Mouse (Mus musculus) frontal cortex, postnatal 36 days (tissue): ENCODE measurements at regions not wholly inside any gene's neighbourhood (a gene's known extent, or its start where the extent isn't known, plus 50 kb on each side); places are given as distances from the start of the nearest gene placed in this dataset.
"Not testable (repeated sequence)": the region's sequence is repeated elsewhere in the genome, so short reads cannot be mapped to it uniquely, and the experiment has no call there.

Source experiments
- DNase-seq, 2 experiments: peaks; one replicate each; pipeline ENCODE4 v3.0.0; 2022; ENCODE audit warnings: low spot score in 2 of 2

DNA sequence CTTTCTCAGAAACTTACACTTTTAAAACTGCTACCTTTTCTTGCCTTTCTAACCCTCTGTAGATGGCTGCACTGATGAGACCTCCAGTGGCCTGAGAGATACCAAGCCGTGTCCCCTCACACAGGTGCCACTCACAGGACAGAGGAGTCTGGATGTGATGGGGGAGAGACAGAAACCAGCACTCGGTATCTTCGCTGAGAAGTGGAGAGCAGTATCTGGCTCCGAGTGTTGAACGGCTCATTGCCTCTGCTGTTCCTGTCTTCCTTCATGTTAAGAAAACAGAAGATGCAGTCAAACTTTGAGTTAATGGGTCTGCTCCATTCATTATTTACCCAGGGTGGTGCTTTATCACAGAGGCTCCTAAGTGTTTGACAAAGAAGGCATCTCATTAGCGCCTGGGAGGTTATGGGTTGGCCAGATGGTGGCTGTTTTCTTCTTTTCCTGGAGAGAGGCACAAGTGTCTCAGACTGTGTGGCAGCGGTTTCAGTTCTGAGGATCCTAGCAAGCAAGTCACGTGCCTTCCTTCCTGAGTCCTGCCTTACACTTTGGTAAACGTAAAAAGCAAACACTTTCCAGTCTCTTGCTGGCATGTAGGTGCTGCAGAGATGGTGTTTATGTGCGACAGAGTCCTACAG is 248.6 kb downstream of the Sec16b start:
- DNase-seq, result no peak

DNA sequence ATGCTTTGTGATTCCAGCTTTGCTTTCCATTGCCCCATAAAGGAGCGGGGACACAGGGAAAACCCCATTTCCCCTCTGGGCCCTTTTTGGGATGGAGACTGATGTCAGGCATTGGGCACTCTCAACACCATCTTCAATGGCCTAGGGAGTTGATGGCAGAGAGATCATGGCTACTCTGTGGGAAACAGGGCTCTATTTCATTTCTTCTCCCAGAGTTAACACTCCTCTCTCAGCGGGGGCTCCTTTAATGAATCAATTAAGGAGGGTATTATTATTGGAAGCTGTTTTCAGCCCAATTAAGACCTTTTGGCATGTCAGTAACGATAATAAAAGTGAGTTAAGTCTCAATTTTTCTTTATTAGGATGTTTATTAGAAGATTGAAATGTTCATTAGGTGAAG is 250.4 kb downstream of the Sec16b start:
- no peak for DNase-seq

DNA sequence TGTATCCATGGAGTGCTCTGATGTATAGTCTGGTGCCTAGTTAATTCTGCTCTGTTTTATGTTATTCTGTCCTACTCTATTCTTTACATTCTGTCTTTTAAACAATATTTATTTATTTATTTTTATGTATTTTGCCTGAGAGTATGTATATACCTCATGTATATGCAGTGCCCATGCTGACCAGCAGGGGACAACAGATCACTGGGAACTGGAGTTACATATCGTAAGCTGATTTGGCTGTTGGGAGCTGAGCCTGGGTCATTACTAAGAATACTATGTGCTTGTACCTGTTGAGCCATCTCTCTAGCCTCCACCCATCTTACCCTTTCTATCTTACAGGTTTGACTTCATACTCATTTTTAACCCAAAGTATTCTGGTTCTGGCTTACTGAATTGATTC is 251.8 kb downstream of the Sec16b start:
- DNase-seq, result no peak

DNA sequence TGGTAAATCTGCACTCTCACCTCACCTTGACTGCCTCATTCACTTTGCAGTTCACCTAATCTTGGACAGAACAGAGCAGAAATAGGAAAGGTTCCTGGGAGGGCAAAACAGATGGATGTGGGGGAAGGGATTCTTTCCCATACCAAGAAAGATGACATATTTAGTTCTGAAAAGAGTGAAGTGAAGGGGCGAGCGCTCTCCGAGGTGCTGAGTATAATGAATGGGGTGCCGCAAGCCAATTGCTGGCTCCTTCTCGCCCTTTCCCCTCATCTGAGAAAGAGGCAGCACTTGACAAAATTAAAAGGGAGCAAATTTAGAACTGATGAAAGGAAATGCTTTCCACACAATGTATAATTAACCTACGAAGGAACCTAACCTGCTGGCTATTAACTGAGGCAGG is 261.7 kb downstream of the Sec16b start:
- no peak for DNase-seq

DNA sequence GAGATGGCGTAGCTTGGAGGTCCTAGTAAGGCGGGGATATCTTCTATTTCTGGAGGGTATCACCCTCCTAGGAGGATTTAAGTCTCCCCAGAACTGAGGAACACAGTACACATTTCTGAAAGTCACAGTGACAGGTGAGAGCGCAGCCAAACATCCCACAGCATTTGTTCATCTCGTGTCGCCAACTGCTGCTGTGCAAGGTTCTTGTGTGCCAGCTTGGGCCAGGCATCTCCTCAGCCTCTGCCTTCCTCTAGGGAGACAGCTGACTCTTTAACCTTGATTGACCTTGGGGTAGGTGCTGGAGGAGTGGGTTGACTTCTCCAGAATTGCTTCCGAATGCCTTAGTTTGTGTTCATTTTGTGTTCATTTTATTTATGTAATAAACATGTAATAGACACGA is 291.2 kb downstream of the Sec16b start:
- DNase-seq, result no peak

DNA sequence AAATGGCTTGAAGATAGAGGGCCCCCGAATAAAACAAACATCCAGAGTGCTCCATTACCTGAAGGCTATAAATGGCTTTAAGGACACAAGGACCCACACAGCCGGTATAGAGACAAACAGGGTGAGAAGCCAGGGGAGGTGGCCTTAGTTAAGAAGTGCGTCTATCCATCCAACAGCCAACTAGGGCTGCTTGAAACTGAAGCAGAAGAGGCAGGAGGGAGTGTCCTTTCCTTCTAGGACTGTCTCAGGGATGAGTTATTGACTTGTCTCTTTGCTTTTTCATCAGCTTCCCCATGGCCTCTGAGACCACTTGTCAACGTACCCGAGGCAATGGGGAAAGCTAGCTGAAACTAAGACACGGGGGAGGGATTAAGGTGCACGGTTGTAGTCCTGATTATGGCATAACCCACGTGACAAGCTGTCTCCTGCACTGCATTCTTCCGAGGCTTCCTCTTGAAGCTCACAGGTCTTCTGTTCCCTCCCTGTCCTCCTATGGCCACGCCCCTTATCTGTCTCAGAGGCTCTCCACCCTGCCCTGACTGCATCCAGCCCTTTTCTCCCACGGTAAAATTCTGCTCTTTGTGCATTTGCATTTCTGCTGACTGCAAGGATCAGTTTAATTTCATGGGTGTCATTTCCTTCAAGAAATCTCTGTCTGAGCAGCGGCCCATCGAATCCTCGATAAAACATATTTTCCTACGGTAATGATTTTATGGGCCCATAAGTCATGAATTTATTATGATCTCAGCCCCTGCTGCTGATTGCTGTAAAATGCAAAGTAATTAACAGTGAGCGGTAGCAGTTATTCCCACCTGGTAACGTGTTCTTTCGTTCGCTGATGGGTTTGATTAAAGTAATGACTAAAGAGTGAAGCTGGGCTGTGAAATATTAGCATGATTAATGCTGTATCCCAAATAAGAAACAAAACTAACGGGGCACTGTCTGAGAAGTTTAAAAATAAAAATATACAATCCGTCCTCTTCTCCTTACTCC is 292.3 kb downstream of the Sec16b start:
- no peak for DNase-seq

DNA sequence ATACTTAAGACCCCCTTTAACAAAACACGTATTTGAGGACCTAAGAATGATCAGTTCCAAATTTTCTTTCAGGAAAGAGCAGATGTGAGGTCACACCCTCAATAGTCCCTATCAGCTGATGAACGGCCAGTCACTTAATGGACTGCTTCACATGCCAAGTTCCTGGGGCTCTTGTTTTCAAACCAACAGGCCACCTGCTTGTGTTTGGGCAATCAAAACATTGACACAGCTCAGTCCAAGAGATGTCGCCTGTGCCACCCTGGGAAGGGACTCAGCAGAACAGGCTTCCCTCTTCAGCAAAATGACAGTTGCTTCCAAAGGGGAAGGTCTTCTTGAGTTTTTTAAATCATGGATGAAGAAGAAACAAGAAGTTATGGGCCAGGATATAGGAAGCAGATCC is 294.6 kb downstream of the Sec16b start:
- DNase-seq, result no peak

DNA sequence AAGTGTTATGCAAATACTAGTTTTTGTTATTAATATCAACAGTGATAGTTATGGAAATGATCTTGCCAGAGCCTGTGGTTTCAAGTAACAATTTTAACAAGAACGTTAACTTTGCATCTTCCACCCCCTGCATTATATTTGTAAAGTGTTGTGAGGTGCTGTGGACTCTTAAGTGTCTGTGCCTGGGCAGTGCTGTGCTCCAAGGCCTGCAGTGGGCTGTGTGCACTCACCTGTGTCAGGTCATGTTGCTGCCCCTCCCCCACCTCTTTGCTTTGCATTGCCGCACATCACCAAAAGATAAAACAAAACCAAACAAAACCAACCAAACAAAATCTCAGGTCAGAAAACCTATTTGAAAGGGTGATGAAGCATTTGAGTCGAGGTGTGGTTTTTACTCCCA is 297.7 kb downstream of the Sec16b start:
- DNase-seq, result no peak

DNA sequence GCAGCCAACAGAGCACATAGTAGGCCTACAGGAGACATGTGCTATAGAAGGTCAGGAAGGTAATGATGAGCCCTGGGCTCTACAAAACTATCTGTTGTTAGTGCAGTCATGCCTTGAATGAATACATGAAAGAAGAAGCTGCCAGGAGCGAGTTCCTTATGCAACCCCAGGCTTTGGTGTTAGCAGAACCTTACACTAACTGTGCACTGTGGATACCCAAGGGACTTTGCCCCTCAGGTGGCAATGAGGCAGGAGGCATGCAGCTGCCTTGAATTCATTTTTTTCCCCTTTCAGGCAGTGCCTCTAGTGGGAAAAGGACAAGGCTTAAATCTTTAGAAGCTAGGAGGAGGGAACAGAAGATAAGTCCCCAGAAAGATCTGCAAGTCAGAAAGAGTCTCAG is 299.8 kb downstream of the Sec16b start:
- DNase-seq, result no peak

DNA sequence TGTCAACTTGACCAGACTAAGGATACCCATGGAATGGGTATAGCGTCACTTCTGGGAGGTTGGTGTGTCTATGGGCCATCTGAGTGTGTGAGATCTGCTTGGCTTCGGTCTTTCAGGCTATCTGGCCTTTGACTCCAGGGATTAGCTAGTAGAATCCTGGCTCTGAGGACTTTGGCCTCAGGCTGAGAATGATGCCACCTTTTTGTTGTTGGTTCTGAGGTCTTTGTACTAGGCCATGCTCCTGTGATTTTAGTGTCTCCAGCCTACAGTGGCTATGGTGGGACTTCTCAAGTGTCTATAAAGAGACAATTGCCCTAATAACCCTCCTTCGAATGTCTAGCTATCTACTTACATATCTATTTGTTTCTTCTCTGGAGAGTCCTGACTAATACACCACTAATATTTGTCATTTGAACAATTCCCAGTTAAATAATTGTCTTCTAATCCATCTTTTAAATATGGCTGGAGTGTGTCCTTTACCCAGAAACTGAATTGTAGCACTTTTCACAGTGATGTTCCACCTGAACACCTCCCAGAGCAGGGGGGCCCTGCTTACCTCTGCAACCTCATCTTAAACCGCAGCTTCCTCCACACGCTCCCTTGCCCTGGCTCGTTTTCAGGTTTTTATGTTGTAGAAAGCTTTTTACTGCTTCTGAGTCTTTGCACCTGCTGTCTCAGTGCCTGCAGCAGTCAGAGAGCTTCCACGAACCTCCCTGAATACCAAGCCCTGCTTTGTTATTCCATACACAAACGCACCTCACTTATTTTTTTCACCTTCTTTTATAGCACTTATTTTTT is 303.3 kb downstream of the Sec16b start:
- DNase-seq, result no peak

DNA sequence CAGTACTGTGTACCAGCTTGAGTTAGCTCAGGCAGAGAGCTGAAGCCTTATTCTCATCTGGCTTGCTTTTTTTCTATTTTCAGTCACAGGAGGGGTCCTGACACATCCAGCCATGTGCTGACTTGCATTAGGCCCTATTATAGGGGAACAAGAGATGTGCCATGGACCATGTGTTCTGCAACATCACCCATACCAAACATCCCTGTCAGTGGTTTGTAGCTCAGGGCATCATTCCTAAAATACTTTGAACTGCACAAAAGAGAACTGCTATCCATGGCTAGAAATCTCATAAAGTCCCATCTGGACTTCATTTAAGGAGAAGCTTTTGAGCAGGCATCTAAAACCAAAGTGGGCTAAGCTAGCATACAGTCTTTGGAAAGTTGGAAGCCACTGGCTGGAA is 304.1 kb downstream of the Sec16b start:
- no peak for DNase-seq

DNA sequence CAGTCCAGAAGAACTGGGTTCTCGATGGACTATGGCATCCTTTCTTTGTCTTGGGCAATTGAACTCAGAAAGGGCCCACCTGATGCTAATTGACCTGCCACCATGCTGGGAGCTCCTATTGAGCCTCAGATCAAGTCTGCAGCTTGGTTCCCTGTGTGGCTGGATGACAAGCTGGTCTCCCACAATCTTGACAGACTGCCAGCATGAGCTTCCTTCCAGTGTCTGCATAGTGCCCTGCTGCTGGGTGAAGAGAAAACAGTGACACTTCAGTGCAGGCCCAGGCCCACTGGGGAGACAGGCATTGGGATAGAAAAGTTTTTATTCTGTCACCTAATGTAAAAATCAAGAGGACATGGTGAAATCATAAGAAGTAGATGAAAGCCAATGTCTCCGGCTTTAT is 321.4 kb downstream of the Sec16b start:
- DNase-seq, result no peak

DNA sequence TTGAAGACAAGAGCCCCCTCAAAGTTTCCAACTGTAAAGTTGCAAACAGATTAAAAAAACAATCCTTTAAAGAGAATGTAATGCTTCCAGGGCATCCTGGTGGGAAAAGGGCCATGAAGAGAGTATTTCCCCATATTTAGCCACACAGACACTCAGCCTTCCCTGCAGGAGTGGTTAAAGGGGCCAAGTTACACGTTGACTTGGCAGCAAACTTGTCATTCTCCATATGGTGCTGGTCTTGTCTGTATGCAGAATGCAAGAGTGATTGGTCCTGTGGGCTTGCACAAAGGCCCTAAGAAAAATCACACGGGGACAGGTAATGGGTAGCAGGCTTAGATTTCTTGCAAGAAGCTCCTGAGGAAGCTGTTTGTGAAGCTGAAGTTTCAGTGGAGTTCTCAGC is 325.0 kb downstream of the Sec16b start:
- no peak for DNase-seq

DNA sequence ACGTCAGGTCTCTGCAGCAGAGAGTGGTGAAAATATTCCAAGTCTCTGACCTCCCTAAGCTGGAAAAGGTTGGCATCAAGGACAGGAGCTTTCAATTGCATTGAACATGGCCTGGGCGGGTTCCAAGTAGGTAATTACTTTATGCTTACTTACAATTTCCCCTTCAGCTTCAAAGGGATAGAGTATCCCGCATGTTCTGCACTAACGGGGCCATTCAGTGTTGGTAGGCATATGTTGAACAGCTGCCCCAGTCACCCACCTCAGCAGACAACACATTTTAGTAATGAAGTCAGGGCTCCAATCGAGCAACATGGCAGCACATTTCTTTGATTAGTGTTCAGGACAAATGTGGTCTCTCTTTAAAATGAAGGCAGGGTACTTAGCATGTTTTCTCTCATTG is 366.2 kb downstream of the Sec16b start:
- no peak for DNase-seq

DNA sequence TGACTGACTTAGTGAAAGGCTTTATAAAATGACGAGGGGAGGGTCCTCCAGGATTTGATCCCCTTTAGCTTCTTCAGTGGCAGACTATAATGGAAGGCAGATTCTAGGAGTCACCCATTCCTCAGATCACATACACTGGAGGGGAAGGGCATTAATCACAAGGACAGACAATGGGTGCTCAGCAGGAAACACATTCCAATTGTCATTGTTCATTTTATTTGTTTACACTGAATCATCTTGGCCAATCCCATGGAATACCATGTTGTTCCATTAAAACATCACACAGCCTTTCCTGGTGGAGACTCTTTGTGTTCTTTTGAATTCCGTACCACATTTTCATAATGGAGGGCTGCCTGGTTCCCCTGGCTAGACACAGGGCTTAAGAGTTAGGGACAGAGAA is 368.5 kb downstream of the Sec16b start:
- DNase-seq, result no peak

DNA sequence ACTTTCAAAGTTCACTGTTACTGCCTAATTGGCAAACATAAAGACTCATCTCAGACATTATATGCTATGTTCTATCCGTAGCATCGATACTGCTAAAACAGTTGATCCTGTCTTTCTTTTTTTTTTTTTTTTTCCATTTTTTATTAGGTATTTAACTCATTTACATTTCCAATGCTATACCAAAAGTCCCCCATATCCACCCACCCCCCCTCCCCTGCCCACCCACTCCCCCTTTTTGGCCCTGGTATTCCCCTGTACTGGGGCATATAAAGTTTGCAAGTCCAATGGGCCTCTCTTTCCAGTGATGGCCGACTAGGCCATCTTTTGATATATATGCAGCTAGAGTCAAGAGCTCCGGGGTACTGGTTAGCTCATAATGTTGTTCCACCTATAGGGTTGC is 370.6 kb downstream of the Sec16b start:
- not testable (repeated sequence) for DNase-seq

DNA sequence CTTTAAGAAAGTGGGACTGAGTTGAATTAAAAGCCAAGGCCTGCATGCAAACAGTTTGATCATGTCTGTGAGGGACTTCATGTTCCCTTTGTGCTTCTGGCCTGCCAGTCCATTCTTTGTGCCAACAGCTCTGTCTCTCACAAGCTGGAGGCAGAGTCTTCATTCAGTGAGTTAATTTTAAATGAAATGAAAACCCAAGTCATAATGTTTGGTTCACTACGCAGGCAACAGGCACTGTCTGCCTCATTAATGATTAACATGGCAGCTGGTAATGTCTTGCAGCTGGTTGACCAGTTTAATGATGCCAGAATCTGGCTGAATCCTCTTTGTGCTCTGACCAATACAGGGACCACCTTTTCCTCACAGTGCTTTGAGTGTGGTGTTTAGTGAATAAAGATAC is 380.6 kb downstream of the Sec16b start:
- DNase-seq, result no peak

DNA sequence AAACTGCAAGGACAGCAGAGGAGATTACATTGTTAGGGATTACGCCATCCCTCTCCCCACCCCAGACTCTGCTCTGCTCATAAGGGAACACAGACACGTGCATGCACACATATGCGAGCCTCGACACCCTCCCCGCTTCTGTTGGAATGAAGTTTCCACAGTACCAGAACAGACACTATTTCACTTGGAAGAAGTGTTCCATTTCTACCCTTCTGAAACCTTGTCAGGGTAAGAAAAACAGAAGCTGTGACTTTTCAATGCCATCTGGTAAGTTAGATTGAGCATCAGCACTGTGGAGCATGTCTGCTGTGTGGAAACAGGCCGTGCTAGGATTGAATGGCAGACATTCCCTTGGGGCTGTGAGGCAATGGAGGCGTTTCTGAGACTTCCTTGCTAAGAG is 382.0 kb downstream of the Sec16b start:
- peak in 1 of 2 experiments; percentile 65 for DNase-seq

DNA sequence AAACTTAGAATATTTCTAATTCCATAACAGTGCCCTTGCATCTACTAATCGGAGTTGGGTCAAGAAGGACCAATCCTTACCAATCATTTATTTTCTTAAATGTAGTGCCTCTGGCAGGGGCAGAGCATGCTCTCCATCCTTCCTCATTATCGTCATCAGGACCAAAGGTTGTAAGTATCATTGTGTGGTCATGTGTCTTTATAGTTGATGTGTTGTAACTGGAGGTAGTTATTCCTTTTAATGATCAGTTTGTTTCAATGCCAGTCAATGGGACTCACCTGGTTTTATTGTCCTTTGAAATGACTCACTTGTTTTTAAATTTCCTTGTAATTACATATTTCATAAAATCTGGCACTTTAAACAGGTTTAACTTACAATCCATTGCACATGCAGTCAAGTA is 399.6 kb downstream of the Sec16b start:
- no peak for DNase-seq

DNA sequence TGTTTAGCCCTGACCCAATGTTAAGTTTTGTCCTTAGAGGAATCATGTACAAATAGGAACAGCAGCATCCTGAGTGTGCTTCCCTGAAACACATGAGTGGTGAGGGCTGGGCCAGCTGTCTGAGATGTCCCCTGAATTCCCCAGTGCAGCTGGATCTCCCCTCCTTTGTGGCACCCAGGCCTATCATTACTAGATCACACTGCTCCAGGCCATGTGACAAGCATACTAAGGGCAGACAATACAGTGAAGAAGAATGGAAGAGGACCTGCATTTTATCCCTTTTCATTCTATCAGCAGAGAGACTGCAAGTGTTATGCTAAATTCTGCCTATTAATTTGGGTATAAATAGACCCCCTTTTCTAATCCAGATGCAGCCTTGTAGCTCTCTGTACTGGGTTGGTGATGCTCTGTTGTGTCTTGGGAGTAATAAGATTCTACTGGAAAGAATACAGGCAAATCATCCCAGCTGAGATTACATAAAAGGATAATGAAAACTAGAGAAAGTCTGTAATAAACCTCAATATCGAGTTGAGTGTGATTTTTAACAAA is 418.3 kb downstream of the Brinp2 start:
- DNase-seq, result no peak

DNA sequence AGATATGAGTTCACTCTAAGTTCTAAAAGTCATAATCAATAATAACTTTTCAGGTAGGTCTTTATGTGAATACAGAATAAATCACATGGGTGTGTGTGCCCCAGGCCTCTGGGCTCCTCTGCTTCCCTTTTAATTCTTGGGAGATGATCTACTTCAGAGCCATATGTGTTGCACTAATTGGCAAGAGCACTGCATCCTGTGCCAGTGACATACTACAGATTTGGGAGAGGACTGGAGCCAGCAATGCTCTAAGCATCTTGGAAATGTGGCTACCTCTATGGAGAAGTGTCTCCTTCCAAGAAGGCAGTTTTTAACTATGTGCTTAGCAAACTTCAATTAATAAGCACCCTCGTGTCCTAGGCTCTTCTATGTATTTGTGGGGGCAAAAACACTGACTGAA is 416.6 kb downstream of the Brinp2 start:
- no peak for DNase-seq

DNA sequence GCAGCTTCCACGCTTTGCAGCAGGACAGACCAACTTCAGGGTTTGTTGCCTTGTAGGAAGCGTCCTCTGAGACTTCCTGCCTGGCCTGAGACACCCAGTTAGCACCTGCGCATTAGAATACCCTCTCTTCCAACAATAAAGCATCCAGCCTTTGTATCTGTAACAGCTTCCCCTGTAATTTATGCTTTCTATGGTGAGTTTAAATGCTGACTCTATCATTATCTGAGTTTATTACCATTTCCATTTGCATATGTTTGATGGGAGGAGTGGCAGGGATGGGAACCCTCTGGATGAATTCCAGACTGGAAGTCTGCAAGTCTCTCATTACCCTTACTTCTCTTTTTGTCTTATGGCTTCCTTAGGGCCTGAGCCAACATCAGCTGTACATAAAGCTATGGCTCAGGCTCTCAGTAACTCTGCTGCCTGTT is 415.8 kb downstream of the Brinp2 start:
- DNase-seq, result no peak
